Mouse (Mus musculus): ENCODE measurements around the gene Olfr982. TPM values are rescaled to one million over a fixed set of nuclear protein-coding genes. Genes with fewer than 3 reads are reported as not detected.

Gene Olfr982
- not detected for total RNA-seq (2018; cell fraction: chromatin; rRNA removed)
- not detected for total RNA-seq (2018; cell fraction: cytosol; rRNA removed)
- not detected for total RNA-seq (2018; cell fraction: nucleus; rRNA removed)
- not detected in 3 replicates for polyA plus RNA-seq (2018)

DNA sequence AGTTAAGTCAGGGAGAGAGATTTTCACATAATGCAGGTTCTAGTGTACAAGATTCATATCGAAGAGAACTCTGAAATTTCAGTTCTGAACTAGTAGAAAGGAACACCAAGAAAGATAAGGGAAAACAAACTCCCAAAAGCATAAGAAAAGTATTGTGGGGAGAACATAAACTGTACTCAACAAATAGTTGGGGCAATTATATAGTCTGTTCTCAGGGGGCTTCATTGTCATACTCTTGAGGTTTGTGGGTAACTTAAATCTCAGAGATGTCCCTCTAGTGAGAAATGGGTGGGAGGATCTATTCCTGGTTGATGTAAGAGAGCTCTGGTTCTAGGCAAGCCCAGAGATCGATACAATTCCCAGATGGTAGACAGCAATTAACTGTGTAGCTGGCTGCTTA lies at the start of gene Olfr982:
Gene Olfr982 (plus strand): TSS at position 301 of the 400 bp plus-strand sequence.
- H3K79me2 ChIP-seq (ENCODE audit: inconsistent target), result no peaks in the 10 kb centered on the region
- no peak within 1 kb of the TSS for H3K27ac ChIP-seq
- H3K4me3 ChIP-seq (ENCODE audit: inconsistent target), result no peak within 1 kb of the TSS
- no peaks in the 10 kb centered on the region for H3K36me3 ChIP-seq (ENCODE audit: inconsistent target)
- 85% methylated on average over 2 of the region's 2 CpGs for WGBS (ENCODE audit: missing documents)

DNA sequence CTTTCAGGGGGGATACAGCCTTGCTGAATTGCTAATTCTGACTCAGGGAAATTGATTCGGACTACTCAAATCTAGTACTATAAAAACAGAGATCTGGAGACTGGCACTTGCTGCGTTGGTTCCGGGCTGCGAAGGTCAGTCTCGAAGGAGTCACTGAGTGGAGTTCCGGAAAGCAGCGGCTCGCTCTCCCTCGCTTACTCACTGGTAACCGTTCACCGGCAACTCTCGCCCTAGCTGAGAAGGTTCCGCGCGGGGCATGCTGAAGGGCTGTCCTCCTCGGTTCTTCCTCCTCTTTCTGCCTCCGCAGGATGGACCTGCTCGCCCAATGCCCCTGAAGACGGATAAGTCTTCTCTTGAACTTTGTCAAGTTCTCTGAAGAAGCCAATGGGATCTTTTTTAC lies 23.5 kb upstream of the Olfr982 start:
- no peak overlapping the region for H3K27ac ChIP-seq
- H3K4me3 ChIP-seq (ENCODE audit: inconsistent target), result no peak overlapping the region
- H3K79me2 ChIP-seq (ENCODE audit: inconsistent target), result no peaks in the 10 kb centered on the region
- WGBS (ENCODE audit: missing documents), result 94% methylated on average over 19 of the region's 19 CpGs
- no peaks in the 10 kb centered on the region for H3K36me3 ChIP-seq (ENCODE audit: inconsistent target)

DNA sequence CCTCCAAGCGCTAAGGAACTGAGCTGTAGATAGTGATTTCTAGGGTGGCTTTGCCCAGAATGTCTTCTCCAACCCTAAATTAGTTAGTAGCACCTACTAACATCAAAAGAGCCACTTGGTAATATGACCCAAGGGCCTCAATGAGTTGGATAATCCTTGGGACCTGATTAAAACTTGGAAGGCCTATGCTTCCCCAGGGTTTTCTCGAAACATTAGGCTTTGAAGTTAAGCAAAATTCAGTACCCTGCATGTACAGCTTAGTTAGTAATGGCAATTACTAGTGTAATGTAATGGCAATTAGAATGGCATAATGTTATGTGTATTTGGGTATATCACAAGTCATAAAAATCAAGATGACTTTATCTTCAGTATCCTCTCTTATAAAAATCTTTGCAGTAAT lies 19.9 kb downstream of the Olfr982 start, which contains the start of gene Olfr983:
Gene Olfr983 (minus strand): TSS at position 101 of the 400 bp plus-strand sequence.
- Histone ChIP-seq H3K79me2 (ENCODE audit: inconsistent target) (no peaks in the 10 kb centered on the region), H3K27ac (no peak within 1 kb of the TSS), H3K4me3 (ENCODE audit: inconsistent target) (no peak within 1 kb of the TSS), H3K36me3 (ENCODE audit: inconsistent target) (no peaks in the 10 kb centered on the region)
- 88% methylated on average over 2 of the region's 2 CpGs for WGBS (ENCODE audit: missing documents)

DNA sequence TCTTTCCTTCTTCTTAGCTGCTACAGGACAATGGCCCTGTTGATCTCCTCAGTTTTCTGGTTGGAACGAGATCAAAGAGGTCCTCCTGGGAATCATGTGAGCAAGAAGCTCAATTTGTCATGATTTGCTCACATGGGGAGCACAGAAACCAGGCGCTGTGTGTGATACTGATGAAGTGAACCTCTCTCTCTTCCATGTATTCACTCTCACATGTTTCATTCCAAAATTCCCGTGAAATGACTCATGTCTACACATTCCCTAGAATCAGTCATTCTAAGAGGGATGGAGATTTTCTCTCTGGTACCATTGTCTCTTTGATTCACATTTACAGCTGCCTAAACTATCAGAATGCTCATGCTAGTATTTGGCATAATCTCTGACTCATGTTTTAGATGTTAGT lies 21.1 kb downstream of the Olfr982 start:
- H3K36me3 ChIP-seq (ENCODE audit: inconsistent target), result no peaks in the 10 kb centered on the region
- WGBS (ENCODE audit: missing documents), result 86% methylated on average over 3 of the region's 3 CpGs
- H3K79me2 ChIP-seq (ENCODE audit: inconsistent target), result no peaks in the 10 kb centered on the region
- no peak overlapping the region for H3K27ac ChIP-seq
- H3K4me3 ChIP-seq (ENCODE audit: inconsistent target), result no peak overlapping the region

DNA sequence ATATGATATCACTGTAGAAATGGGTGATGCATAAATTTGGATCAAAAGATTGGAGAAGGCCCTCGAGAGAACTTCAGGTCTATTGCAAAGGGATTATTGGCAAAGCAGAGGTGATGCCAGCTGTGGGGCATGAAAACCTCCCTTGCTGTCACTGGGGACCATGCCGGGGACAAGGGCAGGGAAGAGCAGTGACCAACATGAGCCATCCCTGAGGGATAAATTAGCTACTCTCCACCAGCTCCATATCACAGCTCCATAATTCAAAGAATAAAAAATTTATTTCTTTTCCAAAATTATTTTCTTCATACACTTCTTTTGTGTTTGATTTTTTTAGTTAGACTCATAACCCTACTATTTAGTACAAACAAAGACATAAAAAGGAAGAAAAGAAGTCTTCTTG lies 40.5 kb downstream of the Olfr982 start, which contains the start of gene Olfr984:
Gene Olfr984 (minus strand): TSS at position 101 of the 400 bp plus-strand sequence.
- Histone ChIP-seq H3K36me3 (ENCODE audit: inconsistent target) (no peaks in the 10 kb centered on the region), H3K27ac (no peak within 1 kb of the TSS), H3K79me2 (ENCODE audit: inconsistent target) (no peaks in the 10 kb centered on the region), H3K4me3 (ENCODE audit: inconsistent target) (no peak within 1 kb of the TSS)
- 100% methylated on average over 2 of the region's 2 CpGs for WGBS (ENCODE audit: missing documents)

DNA sequence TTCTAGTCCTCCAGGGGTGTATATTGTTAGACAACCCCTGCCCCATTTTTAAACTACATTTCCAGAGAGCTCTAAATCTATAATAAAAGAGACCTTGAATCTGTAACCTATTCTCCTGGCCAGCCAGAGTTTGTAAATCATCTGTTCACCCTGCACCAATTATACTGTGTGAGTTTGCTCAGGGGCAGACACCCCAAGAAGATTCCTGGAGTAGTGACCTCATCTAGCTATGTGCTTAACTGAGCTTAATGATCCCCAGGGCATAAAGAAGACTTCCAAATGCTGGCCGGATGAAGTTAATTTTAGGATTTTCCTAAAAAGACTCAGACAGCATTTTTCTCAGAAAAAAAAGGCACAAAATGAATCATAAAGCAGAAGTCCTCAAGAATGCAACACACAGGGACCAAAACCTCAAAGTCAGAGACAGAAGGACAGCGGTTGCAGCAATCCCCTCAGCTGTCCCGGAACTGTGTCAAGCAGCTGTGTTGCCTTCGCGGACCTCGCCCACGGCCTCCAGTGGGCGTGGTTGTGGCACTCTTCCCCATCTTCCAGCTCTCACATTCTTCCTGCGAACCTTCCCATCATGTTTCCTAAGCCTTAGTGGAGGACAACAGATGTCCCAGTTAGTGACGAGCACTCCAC lies 43.1 kb downstream of the Olfr982 start:
- 11% methylated on average over 10 of the region's 10 CpGs for WGBS (ENCODE audit: missing documents)
- Histone ChIP-seq H3K27ac (peak overlapping the region; percentile 55), H3K4me3 (ENCODE audit: inconsistent target) (no peak overlapping the region), H3K36me3 (ENCODE audit: inconsistent target) (no peaks in the 10 kb centered on the region), H3K79me2 (ENCODE audit: inconsistent target) (no peaks in the 10 kb centered on the region)

DNA sequence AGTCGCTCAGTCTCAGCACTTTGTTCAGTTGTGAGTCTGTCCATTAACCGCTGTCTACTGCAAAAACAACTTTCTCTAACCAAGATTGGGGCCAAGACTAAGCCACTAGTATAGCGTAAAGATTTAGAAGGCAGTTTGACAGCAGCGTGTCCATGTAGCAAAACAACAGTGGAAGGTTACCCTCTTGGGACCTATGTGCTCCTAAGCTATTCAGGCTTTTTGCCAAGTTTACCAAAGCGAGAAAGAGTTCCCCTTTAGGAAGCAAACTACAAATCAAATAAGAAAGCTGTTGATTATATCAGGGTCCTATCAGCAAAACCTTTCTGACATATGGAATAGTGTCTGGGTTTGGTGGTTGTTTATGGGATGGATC lies 43.6 kb downstream of the Olfr982 start:
- WGBS (ENCODE audit: missing documents), result 48% methylated on average over 5 of the region's 5 CpGs
- H3K27ac ChIP-seq, result peak overlapping the region; percentile 55
- H3K4me3 ChIP-seq (ENCODE audit: inconsistent target), result no peak overlapping the region
- H3K79me2 ChIP-seq (ENCODE audit: inconsistent target), result no peaks in the 10 kb centered on the region
- H3K36me3 ChIP-seq (ENCODE audit: inconsistent target), result no peaks in the 10 kb centered on the region

Other genes starting within 250 kb of the Olfr982 start
- gene Olfr971, start 237.0 kb upstream of the Olfr982 start, polyA plus RNA-seq (2018), result not detected in 3 replicates
- not detected in 3 replicates for gene Olfr972, start 207.4 kb upstream of the Olfr982 start, polyA plus RNA-seq (2018)
- gene Olfr229, start 166.5 kb upstream of the Olfr982 start, polyA plus RNA-seq (2018), result not detected in 3 replicates
- gene Olfr974, start 136.3 kb upstream of the Olfr982 start, polyA plus RNA-seq (2018), result not detected in 3 replicates
- gene Olfr975, start 121.8 kb upstream of the Olfr982 start, polyA plus RNA-seq (2018), result not detected in 3 replicates
- gene Olfr976, start 112.7 kb upstream of the Olfr982 start, polyA plus RNA-seq (2018), result not detected in 3 replicates
- not detected in 3 replicates for gene Olfr978, start 81.7 kb upstream of the Olfr982 start, polyA plus RNA-seq (2018)
- gene Olfr979, start 70.4 kb upstream of the Olfr982 start, polyA plus RNA-seq (2018), result not detected in 3 replicates
- not detected in 3 replicates for gene Olfr980, start 64.2 kb upstream of the Olfr982 start, polyA plus RNA-seq (2018)
- not detected in 3 replicates for gene Olfr981, start 52.4 kb upstream of the Olfr982 start, polyA plus RNA-seq (2018)
- not detected in 3 replicates for gene Olfr983, start 19.8 kb downstream of the Olfr982 start, polyA plus RNA-seq (2018)
- gene Olfr984, start 40.4 kb downstream of the Olfr982 start, polyA plus RNA-seq (2018), result not detected in 3 replicates
- not detected in 3 replicates for gene Olfr985, start 56.4 kb downstream of the Olfr982 start, polyA plus RNA-seq (2018)
- gene Tmem225, start 74.3 kb downstream of the Olfr982 start, polyA plus RNA-seq (2018), result not detected in 3 replicates
- not detected in 3 replicates for gene Olfr986, start 107.1 kb downstream of the Olfr982 start, polyA plus RNA-seq (2018)
- 3.4 to 4.8 TPM (median 4.1 TPM) in 3 replicates for gene Zfp202, start 118.5 kb downstream of the Olfr982 start, polyA plus RNA-seq (2018)
- 2.1 to 5.9 TPM (median 5.8 TPM) in 3 replicates for gene Scn3b, start 195.4 kb downstream of the Olfr982 start, polyA plus RNA-seq (2018)